Mouse (Mus musculus) pancreas, adult 10 weeks (tissue): ENCODE measurements around the gene Mageb4. TPM values are rescaled to one million over a fixed set of nuclear protein-coding genes. Genes with fewer than 3 reads are reported as not detected.

Experiments used
- polyA plus RNA-seq: library from polyadenylated mRNA; stranded (reverse); fragments of 350-450 nt; fragmentation: Illumina TruSeq; extraction: RNeasy Lipid Tissue Mini Kit (QIAGEN cat#74804); gene quantifications from one replicate; pipeline ENCODE4 v1.2.3, GENCODE M21; 2015; ENCODE audit warnings: low read depth, low replicate concordance; ENCODE audit not compliant: insufficient read depth

The Mageb4 gene
- polyA plus RNA-seq: not detected

GRCm38 (mm10) chrX:86304993-86305392 is at the start of gene Mageb4:
Gene Mageb4 (minus strand): TSS chrX:86305093.

Other genes with a start within 250 kb of the Mageb4 start
- not detected for gene Nr0b1, start 113.3 kb downstream of the Mageb4 start, polyA plus RNA-seq